Mouse (Mus musculus) heart, embryonic 11.5 days (tissue): Measurements from ENCODE around the gene Scmh1. TPM values are rescaled to one million over a fixed set of nuclear protein-coding genes. Genes with fewer than 3 reads are reported as not detected.

Source experiments
- ATAC-seq: fragments of 200-750 bp; cut with Nextera tagmentation; replicated peaks from 2 replicates; pipeline ENCODE4 v1.8.0; 2017; ENCODE audit warnings: moderate library complexity; ENCODE audit not compliant: insufficient number of reproducible peaks, low FRiP score, low TSS enrichment
- H3K27ac ChIP-seq: fragments of 300-500 bp; sonication (generic); 2 replicates; pipeline ENCODE4 v1.5.1; 2014; ENCODE audit warnings: mild to moderate bottlenecking, low read depth, low read length
- H3K27me3 ChIP-seq: fragments of 300-500 bp; sonication (generic); 2 replicates; pipeline ENCODE4 v1.6.1; 2014; ENCODE audit warnings: mild to moderate bottlenecking, low read length, mixed read lengths; ENCODE audit not compliant: control insufficient read depth, insufficient read depth
- H3K36me3 ChIP-seq: fragments of 300-500 bp; sonication (generic); 2 replicates; pipeline ENCODE4 v1.6.1; 2014; ENCODE audit warnings: mild to moderate bottlenecking, low read length, moderate library complexity, mixed read lengths; ENCODE audit not compliant: control insufficient read depth, insufficient read depth
- H3K4me1 ChIP-seq: fragments of 300-500 bp; sonication (generic); 2 replicates; pipeline ENCODE4 v1.6.1; 2014; ENCODE audit warnings: low read length; ENCODE audit not compliant: control insufficient read depth, insufficient read depth
- H3K4me2 ChIP-seq: fragments of 300-500 bp; sonication (generic); 2 replicates; pipeline ENCODE4 v1.6.1; 2014; ENCODE audit warnings: mild to moderate bottlenecking, moderate library complexity
- H3K4me3 ChIP-seq: fragments of 300-500 bp; sonication (generic); 2 replicates; pipeline ENCODE4 v1.5.1; 2014; ENCODE audit warnings: low read depth, low read length
- H3K9ac ChIP-seq: fragments of 300-500 bp; sonication (generic); 2 replicates; pipeline ENCODE4 v1.6.1; 2014; ENCODE audit warnings: mild to moderate bottlenecking, low read depth, low read length, moderate library complexity
- H3K9me3 ChIP-seq: fragments of 300-500 bp; sonication (generic); replicated peaks from 2 replicates; pipeline ENCODE4 v1.6.1; 2016; ENCODE audit warnings: low read length; ENCODE audit not compliant: control insufficient read depth
- WGBS: fragments of 180-500 bp; shearing (Covaris S2); extraction: QIAGEN DNeasy Blood & Tissue Kit; methylation state at CpG from one replicate; pipeline ENCODE4 v1.1.7; 2014; ENCODE audit not compliant: insufficient replicate concordance; 5-methylcytosine and 5-hydroxymethylcytosine counted together
- polyA plus RNA-seq: library from polyadenylated mRNA; unstranded; fragments of >200 nt; fragmentation: Nextera tagmentation; extraction: Ambion mirVana; gene quantifications from 2 replicates; pipeline ENCODE4 v1.2.1, GENCODE M21; 2014

The Scmh1 gene
- polyA plus RNA-seq, 1 experiment from 2014 or later, result 67.0 TPM

GRCm38 (mm10) chr4:120531986-120532385 is 126.9 kb downstream of the Scmh1 start, which contains the start of gene Slfnl1:
Slfnl1 (plus strand) TSS chr4:120532231.
- Histone ChIP-seq H3K9ac (no peak within 1 kb of the TSS), H3K27ac (no peak within 1 kb of the TSS), H3K36me3 (peaks cover 20% of the 10 kb centered on the region), H3K4me3 (no peak within 1 kb of the TSS), H3K4me2 (no peak within 1 kb of the TSS), H3K9me3 (no peaks in the 10 kb centered on the region), H3K4me1 (no peaks in the 10 kb centered on the region), H3K27me3 (no peaks in the 10 kb centered on the region)
- WGBS, result 73% methylated on average over 6 of the region's 6 CpGs
- no peak for ATAC-seq

DNA sequence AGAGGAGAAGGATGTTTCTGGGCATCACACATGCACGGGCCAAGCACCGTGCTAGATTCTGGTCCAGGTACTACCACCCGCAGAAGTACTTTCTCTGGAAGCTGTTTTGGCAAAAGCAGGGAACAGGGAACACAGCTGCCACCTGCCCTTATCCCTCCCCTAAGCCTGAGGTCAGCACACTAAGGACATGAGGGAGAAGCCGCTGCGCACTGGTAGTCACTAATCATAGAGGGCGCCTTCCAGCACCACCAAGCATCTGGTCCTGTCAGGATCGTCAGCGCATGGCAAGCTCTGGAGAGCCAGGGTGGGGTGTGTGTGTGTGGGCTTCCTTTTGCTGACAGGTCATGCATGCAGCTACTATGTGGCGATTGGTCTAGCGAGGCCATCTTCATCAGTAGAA is 133.6 kb downstream of the Scmh1 start:
- no peak for ATAC-seq
- no peaks in the 10 kb centered on the region for H3K9me3 ChIP-seq
- H3K4me1 ChIP-seq, result no peaks in the 10 kb centered on the region
- H3K4me3 ChIP-seq, result no peak overlapping the region
- H3K27me3 ChIP-seq, result no peaks in the 10 kb centered on the region
- peaks cover 33% of the 10 kb centered on the region for H3K36me3 ChIP-seq
- no peak overlapping the region for H3K27ac ChIP-seq
- WGBS, result 96% methylated on average over 10 of the region's 10 CpGs
- H3K9ac ChIP-seq, result no peak overlapping the region
- no peak overlapping the region for H3K4me2 ChIP-seq

DNA sequence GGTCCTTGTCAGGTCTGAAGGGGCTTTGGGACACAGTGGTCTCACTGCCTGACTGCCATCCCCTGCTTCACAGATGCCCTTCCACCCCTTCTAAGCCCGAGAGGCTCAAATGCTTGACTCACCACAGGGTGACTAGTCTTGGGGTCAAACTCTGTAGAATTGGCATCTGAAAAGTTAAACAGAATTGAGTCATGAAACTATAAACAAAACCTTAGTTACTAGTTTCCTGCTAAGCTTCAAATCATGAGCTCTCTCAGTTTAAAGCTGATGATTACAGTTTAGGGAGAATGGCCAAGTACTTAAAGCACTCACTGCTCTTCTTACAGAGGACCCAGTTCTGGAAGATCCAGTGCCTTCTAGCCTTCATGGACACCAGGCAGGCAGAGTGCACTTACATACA is 139.8 kb downstream of the Scmh1 start:
- Histone ChIP-seq H3K4me1 (no peaks in the 10 kb centered on the region), H3K36me3 (peaks cover 31% of the 10 kb centered on the region), H3K27me3 (no peaks in the 10 kb centered on the region), H3K27ac (no peak overlapping the region), H3K4me2 (no peak overlapping the region), H3K9me3 (no peaks in the 10 kb centered on the region), H3K4me3 (no peak overlapping the region), H3K9ac (no peak overlapping the region)
- WGBS, result 81% methylated on average over 1 of the region's 1 CpGs
- no peak for ATAC-seq

DNA sequence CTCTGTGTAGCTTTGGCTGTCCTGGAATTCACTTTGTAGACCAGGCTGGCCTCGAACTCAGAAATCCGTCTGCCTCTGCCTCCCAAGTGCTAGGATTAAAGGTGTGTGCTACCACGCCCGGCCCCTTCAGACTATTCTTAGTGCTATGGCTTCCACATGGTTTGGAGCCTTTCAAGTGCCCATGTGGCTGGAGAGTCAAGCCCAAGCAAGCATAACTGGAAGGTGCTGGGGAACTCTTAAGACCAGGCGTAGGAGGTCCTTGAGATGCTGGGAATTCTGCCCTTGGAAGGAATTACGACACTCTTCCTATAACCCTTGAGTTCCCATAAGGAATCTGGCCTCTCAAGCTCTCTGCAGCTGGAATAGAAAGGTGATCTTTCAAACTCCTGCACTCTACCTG is 151.5 kb downstream of the Scmh1 start:
- Histone ChIP-seq H3K4me2 (no peak overlapping the region), H3K4me3 (no peak overlapping the region), H3K9ac (no peak overlapping the region), H3K36me3 (peaks cover 33% of the 10 kb centered on the region), H3K9me3 (no peaks in the 10 kb centered on the region), H3K4me1 (no peaks in the 10 kb centered on the region), H3K27ac (no peak overlapping the region), H3K27me3 (no peaks in the 10 kb centered on the region)
- 90% methylated on average over 6 of the region's 6 CpGs for WGBS
- no peak for ATAC-seq

DNA sequence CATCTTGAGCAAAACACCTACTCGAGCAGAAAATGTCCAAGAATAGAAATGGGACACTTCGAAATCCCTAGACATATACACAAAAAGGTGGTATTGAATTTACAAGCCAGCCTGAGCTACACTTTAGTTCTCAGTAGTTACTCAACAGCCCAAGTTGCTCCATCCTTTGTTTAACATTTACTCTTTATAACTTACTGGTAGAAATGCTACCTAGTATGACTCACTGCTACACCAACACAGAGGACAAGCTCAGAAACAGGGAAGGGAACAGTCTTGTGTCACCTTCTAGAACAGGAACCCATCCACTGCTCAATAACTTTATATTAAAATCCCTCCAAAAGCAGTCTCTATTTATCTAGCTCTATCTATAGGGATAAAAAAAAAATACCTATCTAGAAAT is 160.6 kb downstream of the Scmh1 start:
- peaks cover 15% of the 10 kb centered on the region for H3K4me1 ChIP-seq
- H3K27me3 ChIP-seq, result no peaks in the 10 kb centered on the region
- H3K9me3 ChIP-seq, result no peaks in the 10 kb centered on the region
- no peak overlapping the region for H3K27ac ChIP-seq
- H3K36me3 ChIP-seq, result peaks cover 20% of the 10 kb centered on the region
- H3K4me3 ChIP-seq, result no peak overlapping the region
- H3K9ac ChIP-seq, result no peak overlapping the region
- WGBS, result 84% methylated on average over 2 of the region's 2 CpGs
- no peak for ATAC-seq
- no peak overlapping the region for H3K4me2 ChIP-seq

DNA sequence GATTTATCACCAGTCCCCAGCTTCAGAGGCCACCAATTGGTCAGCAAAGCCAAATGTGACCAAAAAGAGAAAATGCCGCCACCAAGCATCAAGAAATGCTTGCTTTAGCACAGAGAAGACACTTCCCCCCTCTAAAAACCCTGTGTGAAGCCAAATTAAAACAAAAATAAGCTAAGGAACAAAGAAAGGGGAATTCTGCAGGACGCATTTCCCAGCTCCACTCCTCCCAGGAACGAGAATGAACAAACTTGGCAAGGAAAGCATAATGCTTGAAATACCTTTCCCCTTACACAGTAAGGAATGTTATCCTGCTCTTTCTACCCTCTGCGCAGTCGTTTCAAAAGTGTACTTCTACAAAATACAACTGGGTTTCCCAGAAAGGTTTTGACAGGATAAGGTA is 162.9 kb downstream of the Scmh1 start:
- 27% methylated on average over 5 of the region's 5 CpGs for WGBS
- peak overlapping the region; percentile 71 for H3K4me2 ChIP-seq
- no peaks in the 10 kb centered on the region for H3K27me3 ChIP-seq
- peak overlapping the region; percentile 52; the same call in 1 of the 2 replicates for H3K9ac ChIP-seq
- H3K27ac ChIP-seq, result peak overlapping the region; percentile 87
- H3K4me3 ChIP-seq, result peak overlapping the region; percentile 82; the same call in 1 of the 2 replicates
- H3K36me3 ChIP-seq, result peaks cover 9% of the 10 kb centered on the region
- ATAC-seq, result no peak
- H3K4me1 ChIP-seq, result peaks cover 24% of the 10 kb centered on the region
- no peaks in the 10 kb centered on the region for H3K9me3 ChIP-seq

DNA sequence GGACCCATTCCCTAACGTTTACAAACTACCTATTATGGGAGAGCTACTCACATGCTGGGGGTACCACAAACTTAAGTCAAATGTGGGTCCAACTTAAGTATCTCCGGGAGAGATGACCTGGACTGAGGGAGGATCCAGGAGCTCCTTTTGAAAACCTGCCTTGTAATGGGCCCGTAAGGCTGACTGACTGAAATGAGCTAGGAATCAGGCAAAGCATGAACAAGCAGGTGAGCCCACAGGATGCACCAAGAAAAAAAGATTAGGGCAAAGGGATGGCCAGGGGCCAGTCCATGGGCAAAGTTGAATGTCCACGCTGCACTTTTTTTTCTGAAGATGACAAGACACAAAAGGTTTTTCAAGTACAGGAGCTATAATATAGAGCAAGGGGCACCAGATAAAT is 163.9 kb downstream of the Scmh1 start:
- no peaks in the 10 kb centered on the region for H3K27me3 ChIP-seq
- peaks cover 6% of the 10 kb centered on the region for H3K36me3 ChIP-seq
- H3K4me1 ChIP-seq, result peaks cover 24% of the 10 kb centered on the region
- H3K9me3 ChIP-seq, result no peaks in the 10 kb centered on the region
- peak overlapping the region; percentile 71 for H3K4me2 ChIP-seq
- WGBS, result 11% methylated on average over 4 of the region's 4 CpGs
- peak overlapping the region; percentile 82 for H3K4me3 ChIP-seq
- ATAC-seq, result no peak
- no peak overlapping the region for H3K27ac ChIP-seq
- peak overlapping the region; percentile 65 for H3K9ac ChIP-seq

DNA sequence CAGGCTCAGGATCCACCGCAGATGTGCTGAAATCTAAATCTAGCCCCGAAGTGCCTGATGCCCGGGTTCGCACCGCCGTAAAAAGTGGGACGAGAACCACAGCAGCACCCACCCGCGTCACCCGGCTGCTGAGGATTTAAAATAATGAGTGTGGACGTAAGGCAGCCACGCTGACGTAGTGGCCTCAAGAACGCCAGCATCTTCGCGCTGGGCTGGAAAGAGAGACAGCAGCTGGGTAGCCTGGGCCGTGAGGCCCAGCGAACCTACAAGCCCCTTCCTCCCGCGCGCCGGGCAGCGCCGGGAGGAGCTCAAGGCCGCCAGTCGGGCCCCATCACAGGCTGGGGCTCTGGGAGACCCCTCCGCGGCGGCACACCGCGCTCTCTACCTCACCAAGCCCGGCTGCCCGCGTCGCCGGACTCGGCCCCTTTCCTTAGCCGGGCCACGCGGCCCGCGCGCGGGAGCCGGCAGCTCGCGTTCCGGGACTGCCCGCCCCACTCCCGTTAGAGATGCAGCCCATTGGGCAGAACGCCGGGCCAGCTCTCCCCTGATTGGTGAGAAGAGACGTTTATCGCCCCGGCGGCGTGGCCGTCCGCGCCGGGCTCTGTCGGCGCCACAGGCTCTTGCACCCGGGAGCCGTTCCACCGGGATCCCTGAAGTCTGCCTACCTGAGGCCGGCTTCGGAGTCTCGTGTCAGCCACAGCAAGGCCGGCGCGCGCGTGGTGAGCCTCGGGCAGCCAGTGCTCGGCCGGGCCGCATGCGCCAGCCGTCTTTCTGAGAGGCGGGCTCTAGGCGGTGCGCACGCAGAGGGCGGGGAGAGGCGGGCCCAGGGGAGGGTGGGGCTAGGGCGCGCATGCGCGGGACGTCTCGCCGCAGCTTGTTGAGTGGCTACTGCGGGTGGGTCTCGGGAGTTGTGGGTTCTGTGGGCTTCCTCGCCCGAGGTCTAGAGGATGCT is 164.7 kb downstream of the Scmh1 start, which contains the start of gene Ctps:
Ctps (minus strand) TSS at position 791 of the 952 bp plus-strand sequence.
- Histone ChIP-seq H3K4me2 (peak within 1 kb of the TSS; percentile 71), H3K27me3 (no peaks in the 10 kb centered on the region), H3K9me3 (no peaks in the 10 kb centered on the region), H3K27ac (peak within 1 kb of the TSS; percentile 91), H3K36me3 (peaks cover 2% of the 10 kb centered on the region), H3K9ac (peak within 1 kb of the TSS; percentile 90), H3K4me1 (peaks cover 24% of the 10 kb centered on the region), H3K4me3 (peak within 1 kb of the TSS; percentile 82)
- ATAC-seq, result peak; percentile 97
- under 1% methylated on average over 90 of the region's 97 CpGs for WGBS
